Mouse (Mus musculus): Measurements from ENCODE around the gene Exd2.

Gene Exd2

GRCm38 (mm10) chr12:80538311-80538710, 75.4 kb downstream of the Exd2 start:
- no peak for ATAC-seq (ENCODE audit: insufficient number of reproducible peaks, low FRiP score, low TSS enrichment)

- ATAC-seq (ENCODE audit: insufficient number of reproducible peaks, low FRiP score, low TSS enrichment): peak; percentile 75
Measured at GRCm38 (mm10) chr12:80545310-80545709, 82.4 kb downstream of the Exd2 start.

- ATAC-seq (ENCODE audit: insufficient number of reproducible peaks, low FRiP score, low TSS enrichment): no peak
Measured at GRCm38 (mm10) chr12:80549646-80550045, 86.8 kb downstream of the Exd2 start.
